Mouse (Mus musculus): Measurements from ENCODE around the gene Kcnk16.

Kcnk16 gene

DNA sequence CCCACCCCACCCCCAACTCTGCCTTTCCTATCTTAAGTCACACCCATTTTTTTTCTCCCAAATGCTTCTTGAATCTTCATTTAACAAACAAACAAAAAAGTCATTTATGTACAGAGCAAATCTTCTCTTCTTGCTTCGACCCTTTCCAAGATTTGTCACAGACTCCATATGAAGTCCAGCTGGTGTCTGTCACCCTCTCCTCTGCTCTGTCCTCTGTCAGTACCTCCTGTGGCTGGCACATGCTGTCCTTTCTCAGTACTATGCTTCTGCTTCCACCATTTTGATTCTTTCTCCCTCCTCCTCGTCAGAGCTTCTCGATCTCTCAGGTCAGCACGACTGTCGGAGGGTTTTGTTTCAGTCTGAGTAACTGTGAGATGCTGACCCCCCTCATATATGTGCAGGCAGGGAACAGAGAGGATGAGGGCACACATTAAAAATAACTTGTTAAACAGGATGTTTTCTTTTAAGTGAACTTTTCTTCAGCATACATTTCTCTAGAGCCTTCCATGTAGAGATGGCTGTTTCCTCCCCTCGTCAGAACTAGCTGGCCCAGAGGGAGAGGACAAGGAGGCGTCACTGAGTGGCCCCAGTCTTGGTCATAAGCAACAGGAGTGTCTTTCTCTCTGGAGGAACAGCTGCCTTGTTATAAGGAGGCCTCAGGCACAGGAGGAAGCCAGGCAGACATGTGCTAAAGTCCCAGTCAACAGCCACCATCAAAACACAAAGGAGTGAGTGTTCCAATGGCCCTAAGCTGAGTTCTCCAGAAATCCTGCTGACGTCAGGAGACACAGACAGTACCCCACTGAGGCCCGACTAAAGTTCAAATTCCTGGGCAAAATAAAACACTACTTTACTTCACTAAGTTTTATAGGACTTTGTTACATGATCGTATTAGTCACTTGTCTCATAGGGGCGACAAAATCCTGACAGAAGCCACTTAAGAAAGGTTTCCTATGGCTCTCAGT lies 35.7 kb downstream of the Kcnk16 start:
- no peak for ATAC-seq (ENCODE audit: insufficient number of reproducible peaks, low FRiP score, low TSS enrichment)

DNA sequence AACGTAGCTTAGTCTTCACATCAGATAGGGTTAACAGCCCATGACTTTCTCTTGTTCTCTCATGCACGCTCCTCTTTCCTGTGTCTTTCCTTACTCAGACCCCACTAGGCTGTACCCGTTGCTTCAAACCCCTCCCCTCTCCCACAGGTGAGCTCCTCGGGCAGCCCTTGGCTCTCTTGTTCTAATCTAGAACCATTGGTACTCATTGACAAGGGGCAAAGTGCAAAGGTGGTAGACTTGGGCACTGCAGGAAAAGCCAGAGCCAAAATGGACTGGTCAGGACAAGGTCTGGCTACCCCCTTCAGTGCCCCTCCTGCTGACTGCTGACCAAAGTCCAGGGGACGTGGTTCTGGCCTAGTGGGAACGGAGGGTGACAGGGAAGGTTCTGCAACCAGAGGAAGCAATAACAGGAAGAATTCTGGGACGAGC lies 38.9 kb downstream of the Kcnk16 start:
- ATAC-seq (ENCODE audit: insufficient number of reproducible peaks, low FRiP score, low TSS enrichment): no peak

DNA sequence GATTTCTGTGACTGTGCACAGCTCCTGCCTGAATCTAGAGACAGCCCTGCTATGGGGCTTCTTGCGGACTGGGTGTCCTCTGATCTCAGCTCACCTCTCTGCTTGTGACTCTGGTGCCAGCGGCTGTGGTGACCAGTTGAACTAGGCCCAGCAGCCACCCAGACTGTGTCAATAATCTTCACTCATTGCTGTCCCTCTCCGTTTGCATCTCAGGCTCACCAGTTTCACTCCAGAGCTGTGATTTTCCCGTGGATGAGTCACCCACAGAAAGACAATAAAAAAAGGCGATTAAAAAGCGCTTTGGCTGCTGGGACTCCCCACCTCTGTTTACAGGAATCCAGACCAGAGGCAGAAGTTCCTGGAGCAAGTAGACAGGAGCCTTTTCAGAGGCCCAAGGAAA lies 39.6 kb downstream of the Kcnk16 start:
- no peak for ATAC-seq (ENCODE audit: insufficient number of reproducible peaks, low FRiP score, low TSS enrichment)

DNA sequence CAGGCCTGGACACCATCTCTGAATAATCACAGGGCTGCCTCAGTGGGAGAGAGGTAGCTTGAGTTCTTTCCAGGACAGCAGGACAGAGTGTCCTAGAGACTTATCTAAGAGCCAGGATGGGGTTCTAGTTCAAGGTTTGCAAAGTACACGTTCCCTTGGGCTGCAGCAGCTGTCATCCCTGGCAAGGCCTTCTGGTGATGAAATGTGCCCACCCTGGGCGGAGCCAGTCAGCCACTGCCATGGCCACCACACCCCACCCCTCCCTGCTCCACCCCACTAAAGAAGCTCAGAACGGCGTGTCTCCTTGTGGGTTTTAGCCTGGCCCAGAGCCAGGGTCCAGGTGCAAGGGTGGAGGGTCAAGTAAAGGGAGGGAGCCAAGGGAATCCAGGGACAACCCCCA lies 40.7 kb downstream of the Kcnk16 start:
- no peak for ATAC-seq (ENCODE audit: insufficient number of reproducible peaks, low FRiP score, low TSS enrichment)

DNA sequence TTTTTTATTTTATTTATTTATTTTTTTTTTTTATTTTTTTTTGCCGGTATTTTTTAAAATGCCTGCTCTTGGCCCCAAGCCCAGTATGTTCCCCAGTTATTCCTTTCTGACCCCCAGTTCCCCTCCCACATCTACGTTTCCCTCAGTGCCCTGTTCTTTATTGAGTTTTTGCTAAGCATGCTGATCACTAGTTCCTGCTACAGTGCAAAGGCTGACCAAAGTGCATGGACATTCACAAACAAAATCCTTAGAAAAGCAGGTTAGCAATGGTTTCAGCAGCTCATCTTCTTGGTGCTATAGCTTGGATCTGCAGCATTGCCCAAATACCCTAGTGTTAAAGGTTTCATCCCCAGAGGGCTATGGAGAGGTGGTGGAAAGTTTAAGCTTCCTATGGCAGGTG lies 42.0 kb downstream of the Kcnk16 start:
- no peak for ATAC-seq (ENCODE audit: insufficient number of reproducible peaks, low FRiP score, low TSS enrichment)

DNA sequence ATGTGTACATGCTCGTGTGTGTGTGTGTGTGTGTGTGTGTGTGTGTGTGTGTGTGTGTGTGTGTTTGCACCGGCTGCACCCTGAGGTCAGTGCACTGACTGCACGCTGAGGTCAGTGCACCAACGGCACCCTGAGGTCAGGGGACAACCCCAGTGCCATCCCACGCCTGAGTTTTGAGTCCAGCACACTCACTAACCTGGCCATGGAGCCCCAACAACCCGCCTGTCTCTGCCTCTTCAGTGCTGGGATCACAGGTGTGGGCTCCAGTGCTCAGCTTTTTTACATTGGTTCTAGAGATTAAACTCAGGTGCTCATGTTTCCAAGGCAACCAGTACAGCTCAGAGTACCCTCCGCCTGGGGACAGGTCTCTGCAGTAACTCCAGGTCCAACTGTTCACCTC lies 42.5 kb downstream of the Kcnk16 start:
- no peak for ATAC-seq (ENCODE audit: insufficient number of reproducible peaks, low FRiP score, low TSS enrichment)

DNA sequence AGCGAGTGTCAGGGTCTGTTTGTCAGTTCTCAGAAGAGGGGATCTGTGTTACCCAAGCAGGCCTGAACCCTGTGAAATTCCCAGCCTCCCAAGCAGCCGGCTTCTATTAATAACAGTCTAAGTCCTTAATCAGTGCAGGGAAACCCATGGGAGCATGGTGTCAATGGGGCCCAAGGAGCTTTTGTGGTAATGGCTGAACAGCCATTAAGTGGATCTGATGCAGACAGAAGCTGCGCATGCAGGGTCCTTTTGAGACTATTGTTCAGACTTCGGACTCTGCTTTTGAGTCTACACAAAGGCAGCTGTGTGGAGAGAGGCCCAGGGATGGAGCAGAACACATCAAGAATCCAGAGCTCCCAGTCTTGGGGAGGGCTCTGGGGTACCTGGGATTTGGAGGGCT lies 43.5 kb downstream of the Kcnk16 start:
- no peak for ATAC-seq (ENCODE audit: insufficient number of reproducible peaks, low FRiP score, low TSS enrichment)

DNA sequence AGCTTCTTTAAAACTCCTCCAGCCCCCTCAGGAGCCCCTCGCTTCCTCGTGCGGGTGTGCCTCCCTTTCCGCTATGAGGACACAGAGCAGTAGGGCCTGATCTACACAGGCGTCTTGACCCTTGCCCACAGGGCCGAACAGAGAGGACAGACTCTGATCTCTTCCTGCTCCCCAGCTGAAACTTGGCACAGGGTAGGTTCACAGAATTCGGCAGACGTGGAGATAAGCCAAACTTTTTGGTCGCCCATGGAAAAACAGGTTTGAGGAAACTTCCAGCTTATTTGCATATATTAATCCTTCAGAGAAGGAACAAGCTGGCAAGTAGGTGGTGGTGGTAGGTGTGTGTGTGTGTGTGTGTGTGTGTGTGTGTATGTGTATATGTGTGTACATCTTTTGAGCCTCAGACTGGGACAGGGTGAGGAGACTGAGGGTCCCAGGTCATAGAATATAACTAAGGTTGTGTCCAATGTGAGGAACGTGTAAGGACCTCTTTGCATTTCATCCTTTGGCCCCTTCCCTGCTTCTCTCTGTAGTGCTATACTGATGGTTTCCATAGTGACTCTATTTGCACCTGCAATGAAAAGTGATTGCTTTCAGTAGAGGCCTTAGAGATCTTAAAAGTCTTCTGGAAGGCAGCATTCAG lies 44.3 kb downstream of the Kcnk16 start:
- no peak for ATAC-seq (ENCODE audit: insufficient number of reproducible peaks, low FRiP score, low TSS enrichment)

DNA sequence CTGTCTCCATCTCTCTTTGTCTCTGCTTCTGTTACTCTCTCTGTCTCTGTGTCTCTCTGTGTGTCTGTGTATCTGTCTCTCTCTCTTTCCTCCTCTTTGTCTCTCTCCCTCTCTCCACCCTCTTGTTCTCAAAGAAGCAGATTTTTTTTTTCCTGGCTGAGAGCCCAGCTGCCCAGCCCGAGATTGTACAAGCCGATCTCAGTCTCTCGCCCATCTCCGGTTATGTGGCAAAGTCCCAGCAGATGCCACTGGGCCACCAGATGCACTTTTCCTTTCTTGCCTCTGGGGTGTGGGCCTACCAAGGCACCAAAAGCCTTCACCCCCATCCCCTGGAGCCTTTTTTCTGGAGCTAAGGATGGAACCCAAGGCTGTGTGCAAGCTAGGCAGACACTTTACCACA lies 44.8 kb downstream of the Kcnk16 start:
- no peak for ATAC-seq (ENCODE audit: insufficient number of reproducible peaks, low FRiP score, low TSS enrichment)

DNA sequence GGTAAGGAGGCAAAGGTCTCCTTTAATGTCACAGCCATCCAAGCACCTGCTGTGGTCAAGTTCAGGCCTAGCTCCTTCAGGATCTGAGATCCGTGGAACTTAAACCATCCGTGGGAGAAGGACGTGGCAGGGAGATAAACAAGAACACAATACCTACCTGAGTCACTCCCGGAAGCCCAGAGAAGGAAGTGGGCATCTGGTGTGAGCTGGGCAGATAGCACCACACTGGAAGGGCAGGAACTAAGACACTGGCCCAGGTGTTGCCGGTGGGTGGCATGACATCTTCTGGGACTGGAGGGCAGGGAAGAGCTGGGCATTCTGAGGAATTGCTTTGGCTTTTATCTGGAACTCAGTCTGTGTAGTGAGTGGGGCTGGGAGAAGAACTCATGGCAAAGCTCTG lies 45.7 kb downstream of the Kcnk16 start:
- no peak for ATAC-seq (ENCODE audit: insufficient number of reproducible peaks, low FRiP score, low TSS enrichment)

DNA sequence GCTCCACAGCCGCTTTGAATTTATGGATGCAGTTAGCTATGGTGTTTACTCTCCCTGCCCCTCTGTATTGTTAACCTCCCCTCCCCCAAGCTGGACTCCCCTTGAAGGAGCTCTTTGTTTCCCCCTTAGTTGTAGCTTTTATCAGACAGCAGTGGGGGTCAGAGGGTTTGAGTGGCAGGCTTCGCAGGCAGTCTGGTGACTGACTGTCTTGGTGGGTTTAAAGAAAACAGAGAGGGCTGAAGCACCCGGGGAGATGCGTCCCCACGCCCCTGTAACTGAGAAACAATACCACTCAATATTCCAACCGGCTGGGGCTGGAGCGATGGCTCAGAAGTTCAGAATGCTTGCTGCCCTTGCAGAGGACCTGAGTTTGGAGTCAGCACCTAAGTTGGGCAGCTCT lies 47.9 kb downstream of the Kcnk16 start:
- ATAC-seq (ENCODE audit: insufficient number of reproducible peaks, low FRiP score, low TSS enrichment): no peak

DNA sequence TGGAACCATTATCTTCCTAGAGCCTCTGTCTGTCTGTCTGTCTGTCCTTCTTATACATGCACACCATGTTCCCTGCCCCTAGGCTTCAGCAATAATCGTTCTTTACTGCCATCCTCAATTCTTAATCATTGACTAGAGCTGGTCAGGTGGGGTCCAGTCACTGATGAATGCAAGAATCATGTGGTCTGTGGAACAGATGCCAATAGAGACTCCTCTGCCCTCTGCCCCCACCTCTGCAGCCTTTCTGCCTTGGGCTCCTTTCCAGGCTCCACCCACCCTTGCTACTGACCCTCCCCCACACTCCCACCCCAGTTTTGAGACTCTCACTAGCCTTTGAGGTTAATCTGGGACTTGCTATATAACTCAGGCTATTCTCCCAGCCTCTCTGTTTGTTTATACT lies 49.1 kb downstream of the Kcnk16 start:
- ATAC-seq (ENCODE audit: insufficient number of reproducible peaks, low FRiP score, low TSS enrichment): no peak

DNA sequence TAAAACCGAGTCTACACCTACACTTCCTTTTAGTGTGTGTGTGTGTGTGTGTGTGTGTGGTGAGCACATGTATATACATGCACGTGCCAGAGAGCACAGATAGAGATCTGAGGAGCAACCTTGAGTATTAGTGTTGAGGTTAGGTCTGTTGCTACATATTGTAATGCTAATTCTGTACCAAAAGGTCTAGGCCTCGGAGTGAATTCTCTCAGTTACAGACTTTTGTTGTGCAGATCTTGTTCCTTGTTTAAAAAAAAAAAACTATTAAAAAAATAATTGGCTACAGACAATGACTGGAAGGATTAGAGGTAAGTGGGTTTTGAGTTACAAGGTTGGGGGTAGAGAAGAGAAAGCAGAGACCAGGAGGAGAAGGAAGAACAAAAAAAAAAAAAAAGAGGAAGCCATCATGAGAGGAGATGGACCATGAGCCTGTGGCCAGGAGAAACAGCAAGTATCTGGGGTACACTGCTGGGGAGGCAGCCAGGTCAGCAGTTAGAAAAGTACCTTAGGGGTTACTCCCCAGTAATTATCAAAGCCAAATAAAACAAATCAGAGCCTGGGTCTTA lies 51.6 kb downstream of the Kcnk16 start:
- no peak for ATAC-seq (ENCODE audit: insufficient number of reproducible peaks, low FRiP score, low TSS enrichment)

DNA sequence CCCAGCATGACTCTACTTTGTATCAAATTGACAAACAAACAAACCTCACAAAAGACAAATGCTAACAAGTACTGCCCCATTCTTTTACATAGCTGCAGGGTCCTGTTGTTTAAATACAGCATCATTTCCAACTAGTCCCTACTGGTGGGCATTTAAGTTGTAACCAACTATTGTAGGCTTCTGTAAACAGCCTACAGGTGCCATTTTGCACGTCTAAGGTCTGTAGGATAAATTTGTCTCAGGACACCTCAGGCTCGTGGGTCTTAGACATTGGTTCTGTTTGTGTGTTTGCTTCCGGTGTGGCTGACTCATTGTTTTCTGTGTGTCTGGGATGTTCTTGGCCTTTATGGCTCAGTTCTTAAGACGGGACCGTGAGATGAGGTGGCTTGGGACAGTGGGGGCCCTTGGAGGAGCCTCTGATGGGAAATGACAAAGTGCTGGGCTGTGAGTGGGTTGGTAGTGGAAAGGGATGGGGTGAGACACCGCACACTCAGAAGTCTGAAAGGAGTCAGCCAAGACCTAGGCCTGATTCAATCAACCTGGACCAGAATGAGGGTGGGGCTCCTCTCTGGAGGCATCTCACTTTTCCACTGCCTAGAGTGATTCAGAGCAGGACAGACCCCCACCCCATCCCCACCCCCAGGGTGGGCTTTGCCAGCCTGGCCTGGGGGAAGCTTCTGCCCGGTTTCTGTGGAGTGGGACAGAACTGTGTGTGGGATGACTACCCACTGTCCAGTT lies 52.3 kb downstream of the Kcnk16 start:
- no peak; the same call in 1 of the 2 replicates for ATAC-seq (ENCODE audit: insufficient number of reproducible peaks, low FRiP score, low TSS enrichment)

DNA sequence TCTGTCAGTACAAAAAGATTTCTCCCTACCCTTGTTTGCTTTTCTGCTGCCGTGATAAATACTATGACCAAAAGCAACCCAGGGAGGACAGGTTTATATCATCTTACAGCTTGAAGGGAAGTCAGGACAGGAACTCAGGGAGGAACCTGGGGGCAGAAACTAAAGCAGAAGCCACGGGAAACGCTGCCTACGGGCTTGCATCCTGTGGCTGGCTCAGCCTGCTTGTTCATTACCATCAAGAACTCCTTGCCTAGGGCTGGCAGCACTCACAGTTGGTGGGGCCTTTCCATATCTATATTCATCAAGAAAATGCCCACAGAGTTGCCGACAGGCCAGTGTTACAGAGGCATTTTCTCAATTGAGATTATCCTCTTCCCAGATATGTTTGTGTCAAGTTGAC lies 53.2 kb downstream of the Kcnk16 start:
- no peak for ATAC-seq (ENCODE audit: insufficient number of reproducible peaks, low FRiP score, low TSS enrichment)

DNA sequence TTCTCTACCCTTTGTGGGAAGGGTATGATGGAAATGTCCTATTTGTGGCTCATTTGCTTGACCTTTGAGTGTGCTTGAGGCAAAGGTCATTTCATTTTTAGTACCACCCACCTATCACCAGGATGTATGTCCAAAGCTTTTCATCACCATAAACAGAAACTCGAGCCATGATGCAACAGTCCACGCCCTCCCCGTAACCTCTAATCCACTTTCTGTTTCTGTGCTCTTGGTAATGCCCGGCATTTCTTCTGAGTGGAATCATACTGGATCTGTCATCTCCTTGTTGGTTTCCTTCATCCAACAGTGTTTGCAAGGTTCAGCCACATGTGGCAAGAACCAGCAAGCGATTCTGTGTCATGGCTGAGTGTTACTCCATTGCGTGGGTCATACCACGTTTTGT lies 54.9 kb downstream of the Kcnk16 start:
- no peak for ATAC-seq (ENCODE audit: insufficient number of reproducible peaks, low FRiP score, low TSS enrichment)

DNA sequence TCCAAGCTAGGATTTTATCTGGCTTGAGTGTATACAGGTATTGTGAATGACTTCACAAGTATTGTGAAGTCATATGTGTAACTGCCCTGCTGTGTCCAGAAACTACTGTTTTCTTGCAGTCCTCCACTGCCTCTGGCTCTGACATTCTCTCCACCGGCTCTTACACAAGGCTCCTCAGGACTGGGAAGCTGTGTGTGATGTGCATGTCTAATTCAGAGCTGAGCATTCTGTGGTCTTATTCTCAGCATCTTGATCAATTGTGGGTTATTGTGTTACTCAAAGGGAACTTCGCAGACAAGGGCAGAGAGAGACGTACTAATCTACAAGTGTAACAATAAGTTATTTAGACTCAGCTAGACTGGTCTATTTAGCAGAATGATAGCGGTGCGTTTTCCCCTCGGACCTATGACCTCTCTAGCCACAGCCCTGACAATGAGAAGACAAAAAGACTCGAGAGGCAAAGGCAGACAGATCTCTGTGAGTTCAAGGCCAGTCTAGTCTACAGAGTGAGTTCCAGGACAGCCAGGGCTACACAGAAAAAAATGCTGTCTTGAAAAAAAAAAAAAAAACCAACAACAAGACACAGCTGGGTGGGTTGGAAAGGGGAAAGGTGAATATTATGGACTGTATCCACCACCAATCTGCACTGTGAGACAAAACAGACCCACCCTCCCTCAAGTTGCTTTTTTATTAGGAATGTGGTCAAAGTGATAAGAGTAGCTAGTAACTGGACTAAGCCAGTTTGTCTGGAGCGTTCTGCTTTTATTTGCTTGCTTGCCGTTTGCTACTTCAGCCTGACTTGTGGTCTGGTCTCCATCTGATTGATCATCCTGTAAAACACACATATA lies 57.0 kb downstream of the Kcnk16 start:
- ATAC-seq (ENCODE audit: insufficient number of reproducible peaks, low FRiP score, low TSS enrichment): no peak

All from cerebellum, adult (tissue).